Mouse (Mus musculus) hindbrain, postnatal 0 days (tissue): ENCODE results near the gene Ruvbl1. TPM values are rescaled to one million over a fixed set of nuclear protein-coding genes. Genes with fewer than 3 reads are reported as not detected.

Experiments used
- ATAC-seq: fragments of 200-750 bp; cut with Nextera tagmentation; 2 replicates; pipeline ENCODE4 v1.8.0; 2017; ENCODE audit warnings: mild to moderate bottlenecking, moderate TSS enrichment, moderate library complexity
- DNase-seq: peaks from one replicate; pipeline ENCODE4 v3.0.0-alpha.2; 2015; ENCODE audit warnings: low spot score
- H3K27ac ChIP-seq: fragments of 300-500 bp; sonication (generic); 2 replicates; pipeline ENCODE4 v1.5.1; 2014; ENCODE audit warnings: mild to moderate bottlenecking
- H3K27me3 ChIP-seq: fragments of 300-500 bp; sonication (generic); 2 replicates; pipeline ENCODE4 v1.6.1; 2014; ENCODE audit warnings: low read length, mixed read lengths; ENCODE audit not compliant: insufficient read depth
- H3K36me3 ChIP-seq: fragments of 300-500 bp; sonication (generic); 2 replicates; pipeline ENCODE4 v1.6.1; 2014; ENCODE audit warnings: low read length, mixed read lengths; ENCODE audit not compliant: insufficient read depth
- H3K4me1 ChIP-seq: fragments of 300-500 bp; sonication (generic); 2 replicates; pipeline ENCODE4 v1.6.1; 2014; ENCODE audit warnings: antibody characterized with exemption, low read length, mixed read lengths; ENCODE audit not compliant: insufficient read depth
- H3K4me2 ChIP-seq: fragments of 300-500 bp; sonication (generic); 2 replicates; pipeline ENCODE4 v1.6.1; 2014; ENCODE audit warnings: low read depth, mild to moderate bottlenecking, low read length, moderate library complexity, mixed read lengths
- H3K4me3 ChIP-seq: fragments of 300-500 bp; sonication (generic); 2 replicates; pipeline ENCODE4 v1.5.1; 2014; ENCODE audit warnings: low read length
- H3K9ac ChIP-seq: fragments of 300-500 bp; sonication (generic); replicated peaks from 2 replicates; pipeline ENCODE4 v1.6.1; 2014; ENCODE audit warnings: mild to moderate bottlenecking, low read length, moderate library complexity, mixed read lengths
- H3K9me3 ChIP-seq: fragments of 300-500 bp; sonication (generic); 2 replicates; pipeline ENCODE4 v1.6.1; 2016; ENCODE audit warnings: low read length, mixed read lengths
- CTCF ChIP-seq: IDR thresholded peaks from 2 replicates; pipeline ENCODE4 v1.5.1; 2016; ENCODE audit warnings: antibody characterized with exemption, control low read depth, low read depth
- WGBS: fragments of 180-500 bp; shearing (Covaris S2); extraction: QIAGEN DNeasy Blood & Tissue Kit; methylation state at CpG from one replicate; pipeline ENCODE4 v1.1.7; 2014; 5-methylcytosine and 5-hydroxymethylcytosine counted together
- polyA plus RNA-seq: library from polyadenylated mRNA; unstranded; fragments of >200 nt; fragmentation: Nextera tagmentation; extraction: Ambion mirVana; gene quantifications from 2 replicates; pipeline ENCODE4 v1.2.1, GENCODE M21; 2015
- total RNA-seq: library from RNA; depleted of rRNA; stranded (reverse); fragments of >200 nt; gene quantifications from 2 replicates; pipeline ENCODE4 v1.2.3, GENCODE M21; 2014; rRNA removed

The Ruvbl1 gene
- total and polyA plus RNA-seq, 2 experiments from 2014 or later, result 42.5 to 74.0 TPM

DNA sequence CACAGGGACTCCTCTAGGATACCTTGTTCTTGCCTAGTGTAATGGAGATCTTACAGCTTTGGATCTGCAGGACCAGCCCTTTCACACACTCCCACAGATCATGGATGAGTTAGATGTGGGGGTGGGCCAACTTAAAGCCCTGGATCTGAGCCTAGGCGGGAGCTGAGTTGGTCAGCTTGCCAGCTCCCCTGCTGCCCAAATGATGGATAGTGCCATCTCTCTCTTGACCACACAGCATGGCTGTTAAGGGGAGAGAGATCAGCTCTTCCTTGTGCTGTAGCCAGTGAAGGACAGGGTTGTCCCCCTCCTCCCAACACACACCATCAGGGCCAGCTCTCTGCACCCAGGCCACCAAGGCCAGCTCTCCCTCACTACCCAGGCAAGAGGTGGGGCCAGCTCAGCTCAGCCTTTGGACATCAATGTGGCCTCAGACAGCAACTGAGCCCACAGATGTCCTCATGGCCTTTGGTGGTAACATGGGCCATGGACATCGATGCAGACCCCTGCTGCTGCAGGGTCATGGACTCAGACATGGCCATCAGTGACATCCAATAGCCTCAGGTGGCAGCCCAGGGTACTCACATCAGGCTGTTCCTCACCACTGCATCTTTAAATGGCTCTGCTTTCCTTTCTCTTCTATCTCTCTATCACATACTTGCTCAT is 75.0 kb downstream of the Ruvbl1 start:
- DNase-seq, result no peak
- no peak for ATAC-seq
- 57% methylated on average over 2 of the region's 2 CpGs for WGBS
- Histone ChIP-seq H3K27me3 (no peaks in the 10 kb centered on the region), H3K9ac (no peak overlapping the region), H3K4me3 (no peak overlapping the region), H3K9me3 (no peaks in the 10 kb centered on the region), H3K4me1 (0 out of 2 replicates have a peak, but pooled peaks cover 9% of the 10 kb centered on the region), H3K4me2 (no peak overlapping the region), H3K27ac (no peak overlapping the region), H3K36me3 (no peaks in the 10 kb centered on the region)
- TF ChIP-seq CTCF, result no peak

DNA sequence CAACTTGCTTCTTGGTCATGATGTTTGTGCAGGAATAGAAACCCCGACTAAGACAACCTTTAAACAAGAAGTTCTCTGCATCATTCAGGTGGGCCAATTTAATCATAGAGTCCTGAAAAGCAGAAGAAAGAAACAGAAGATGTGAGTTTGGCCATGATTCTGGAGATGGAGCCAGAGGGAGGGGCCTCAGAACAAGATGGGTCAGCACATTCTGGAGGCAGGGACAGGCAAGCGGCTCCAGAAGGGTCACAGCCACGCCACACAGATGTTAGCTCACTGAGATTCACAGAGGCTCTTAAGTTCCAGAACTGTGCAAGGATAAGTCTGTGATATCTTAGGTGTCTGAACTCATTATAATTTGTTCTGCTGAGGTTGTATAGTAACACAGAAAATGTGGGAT is 79.0 kb downstream of the Ruvbl1 start:
- H3K27ac ChIP-seq, result no peak overlapping the region
- 84% methylated on average over 3 of the region's 3 CpGs for WGBS
- ATAC-seq (no peak), DNase-seq (no peak)
- 0 out of 2 replicates have a peak, but pooled peaks cover 10% of the 10 kb centered on the region for H3K4me1 ChIP-seq
- no peaks in the 10 kb centered on the region for H3K9me3 ChIP-seq
- H3K36me3 ChIP-seq, result no peaks in the 10 kb centered on the region
- no peak overlapping the region for H3K9ac ChIP-seq
- no peak overlapping the region for H3K4me2 ChIP-seq
- no peak overlapping the region for H3K4me3 ChIP-seq
- H3K27me3 ChIP-seq, result no peaks in the 10 kb centered on the region
- TF ChIP-seq CTCF, result no peak

GRCm38 (mm10) chr6:88544644-88545396 is 79.6 kb downstream of the Ruvbl1 start:
- H3K4me2 ChIP-seq, result no peak overlapping the region
- no peak for TF ChIP-seq CTCF
- 0 out of 2 replicates have a peak, but pooled peaks cover 10% of the 10 kb centered on the region for H3K4me1 ChIP-seq
- H3K27ac ChIP-seq, result no peak overlapping the region
- no peak overlapping the region for H3K9ac ChIP-seq
- no peaks in the 10 kb centered on the region for H3K27me3 ChIP-seq
- H3K4me3 ChIP-seq, result no peak overlapping the region
- H3K9me3 ChIP-seq, result no peaks in the 10 kb centered on the region
- DNase-seq, result no peak
- no peak for ATAC-seq
- 25% methylated on average over 11 of the region's 11 CpGs for WGBS
- H3K36me3 ChIP-seq, result no peaks in the 10 kb centered on the region

DNA sequence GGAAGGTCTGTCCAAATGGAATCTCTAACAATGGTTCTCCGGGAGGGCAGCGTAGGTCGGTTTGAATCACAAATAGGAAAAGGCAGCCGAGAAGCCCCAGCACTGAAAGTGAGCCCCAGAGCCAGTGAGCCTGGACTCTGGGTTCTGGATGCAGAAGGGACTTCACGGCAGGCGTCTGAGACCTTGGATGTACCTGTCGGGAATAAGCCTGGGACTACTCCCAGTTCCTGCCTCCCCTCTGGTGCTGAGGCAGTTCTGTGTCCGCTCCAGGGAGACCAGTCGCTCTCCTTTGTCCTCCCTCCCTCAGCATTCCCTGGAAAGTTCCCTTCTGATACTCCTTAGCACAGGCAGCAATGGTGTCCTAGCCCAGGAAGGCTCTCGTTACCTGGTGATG is 80.2 kb downstream of the Ruvbl1 start:
- no peak overlapping the region for H3K9ac ChIP-seq
- no peak overlapping the region for H3K27ac ChIP-seq
- H3K9me3 ChIP-seq, result no peaks in the 10 kb centered on the region
- DNase-seq (no peak), ATAC-seq (no peak)
- H3K27me3 ChIP-seq, result no peaks in the 10 kb centered on the region
- H3K4me2 ChIP-seq, result no peak overlapping the region
- H3K36me3 ChIP-seq, result no peaks in the 10 kb centered on the region
- H3K4me3 ChIP-seq, result no peak overlapping the region
- H3K4me1 ChIP-seq, result 0 out of 2 replicates have a peak, but pooled peaks cover 6% of the 10 kb centered on the region
- WGBS, result 15% methylated on average over 10 of the region's 10 CpGs
- no peak for TF ChIP-seq CTCF

Other genes starting within 250 kb of the Ruvbl1 start
- gene Dnajb8, start 243.1 kb upstream of the Ruvbl1 start, total RNA-seq, result not detected in 2 replicates
- not detected in 2 replicates for gene Dnajb8, start 243.1 kb upstream of the Ruvbl1 start, polyA plus RNA-seq
- gene Eefsec, start 18.9 kb upstream of the Ruvbl1 start, total RNA-seq, result 20.6 and 28.6 TPM in 2 replicates
- gene Eefsec, start 18.9 kb upstream of the Ruvbl1 start, polyA plus RNA-seq, result 25.6 and 27.9 TPM in 2 replicates
- gene Sec61a1, start 53.5 kb downstream of the Ruvbl1 start, total RNA-seq, result 183 and 201 TPM in 2 replicates
- gene Sec61a1, start 53.5 kb downstream of the Ruvbl1 start, polyA plus RNA-seq, result 129 and 133 TPM in 2 replicates
- 0.68 TPM in 1 of 2 replicates, not detected in the other for gene Kbtbd12, start 172.5 kb downstream of the Ruvbl1 start, total RNA-seq
- 0.34 and 0.45 TPM in 2 replicates for gene Kbtbd12, start 172.5 kb downstream of the Ruvbl1 start, polyA plus RNA-seq